In genomic region chr5:149037729-149038128, GRCm38 (mm10) we compare ENCODE assay signal across 7 mouse cellular contexts. TPM values are rescaled to one million over a fixed set of nuclear protein-coding genes. Genes with fewer than 3 reads are reported as not detected.
DNase-seq lines count a peak whose midpoint lies in the region; ATAC-seq and TF ChIP-seq lines count a peak whose summit lies in the region.

No protein-coding gene starts in this region.

- no peak for TF ChIP-seq POLR2A in kidney, adult 2 months (IDR thresholded peaks at IDR 0.05; ENCODE audit: low read depth, low read length)

- WGBS in kidney, adult 2 months, result 8% methylated on average over 10 of the region's 10 CpGs
- WGBS in kidney, embryonic 16.5 days, result 26% methylated on average over 10 of the region's 10 CpGs

- no peak for ATAC-seq in kidney, embryonic 16.5 days (ENCODE audit: low FRiP score, low TSS enrichment)

- H3K9ac ChIP-seq in kidney, embryonic 16.5 days (replicated peaks; ENCODE audit: low read length), result no peak overlapping the region

- H3K9me3 ChIP-seq in kidney, embryonic 16.5 days (ENCODE audit: low read length), result peaks cover 9% of the 10 kb centered on the region

- H3K27ac ChIP-seq in kidney, adult 2 months (ENCODE audit: insufficient read depth, low read depth, low read length), result no peak overlapping the region
- no peak overlapping the region for H3K27ac ChIP-seq in kidney, embryonic 16.5 days (ENCODE audit: low read length)

- no peaks in the 10 kb centered on the region for H3K27me3 ChIP-seq in kidney, adult 2 months (replicated peaks; ENCODE audit: control insufficient read depth, insufficient read depth, low read length)
- H3K27me3 ChIP-seq in kidney, embryonic 16.5 days (ENCODE audit: insufficient read depth, low read length), result no peaks in the 10 kb centered on the region

- no peak for TF ChIP-seq CTCF in kidney, adult 2 months (conservative IDR thresholded peaks at IDR 0.05; ENCODE audit: insufficient read depth, insufficient read length, low read depth, low read length)

- H3K36me3 ChIP-seq in kidney, adult 2 months (ENCODE audit: control insufficient read depth, insufficient read depth, low read length), result no peaks in the 10 kb centered on the region
- H3K36me3 ChIP-seq in kidney, embryonic 16.5 days (ENCODE audit: insufficient read depth, low read length), result no peaks in the 10 kb centered on the region

- 0 out of 2 replicates have a peak, but pooled peaks cover 5% of the 10 kb centered on the region for H3K4me1 ChIP-seq in kidney, adult 2 months (ENCODE audit: control insufficient read depth, insufficient read depth, low read length)
- H3K4me1 ChIP-seq in kidney, embryonic 16.5 days (ENCODE audit: insufficient read depth, low read length), result no peaks in the 10 kb centered on the region

- H3K4me3 ChIP-seq in kidney, adult 2 months (ENCODE audit: insufficient read depth, low read depth, low read length), result no peak overlapping the region
- H3K4me3 ChIP-seq in kidney, embryonic 16.5 days (ENCODE audit: low read length), result no peak overlapping the region

- DNase-seq in kidney, adult 2 months, result peak; percentile 95
- DNase-seq in adrenal gland, postnatal 36 days, result peak; percentile 38 to 63
- DNase-seq in gastrocnemius, postnatal 10 days, result peak; percentile 64
- DNase-seq in layer of hippocampus, adult 9-11 months, result peak; percentile 49
- DNase-seq in left cerebral cortex, adult 8-10 months (ENCODE audit: low spot score in 2 of 2), result no peak
- DNase-seq in MN1 (ENCODE audit: low spot score), result no peak

- no peak overlapping the region for H3K4me2 ChIP-seq in kidney, embryonic 16.5 days (replicated peaks; ENCODE audit: low read depth, low read length)

RNA-seq across cellular contexts. Expression of gene Gm42791, which starts 42.8 kb away (rescaled TPM):
- not detected in 2 replicates for polyA plus RNA-seq in kidney, adult 2 months (2012; rRNA removed)
- 0.42 TPM in 1 of 2 replicates, not detected in the other for polyA plus RNA-seq in kidney, embryonic 16.5 days (2015; fragmentation: Nextera tagmentation; extraction: Ambion mirVana)
- total RNA-seq in adrenal gland, postnatal 36 days (2021), result 1 to 10 TPM; 4.2 to 5.7 TPM
- 1 to 10 TPM in 1 of 2 experiments, under 1 TPM in 1; 0.89 to 3.7 TPM for total RNA-seq in gastrocnemius, postnatal 10 days (2021)
- 10 to 100 TPM; 30.1 to 40.2 (median 34.9) TPM for total RNA-seq in left cerebral cortex, adult 8-10 months (2022)

Comparison
In these comparisons a context has a peak if more than half of its experiments do, and no peak if none do; other contexts are left out.
1. DNase-seq: peak in kidney, adult 2 months (single experiment), adrenal gland, postnatal 36 days (2 of 2), gastrocnemius, postnatal 10 days (single experiment) and layer of hippocampus, adult 9-11 months (single experiment); none in left cerebral cortex, adult 8-10 months (0 of 2) and MN1 (single experiment).
2. RNA of gene Gm42791, which starts 42.8 kb away (total RNA-seq): 30.1 to 40.2 TPM in left cerebral cortex, adult 8-10 months; 4.2 to 5.7 TPM in adrenal gland, postnatal 36 days and 0.89 to 3.7 TPM in gastrocnemius, postnatal 10 days; every median in the first group is over 4 times any median in the second.